Mouse (Mus musculus) forebrain, embryonic 11.5 days (tissue): ENCODE measurements around the gene Krt73. TPM values are rescaled to one million over a fixed set of nuclear protein-coding genes. Genes with fewer than 3 reads are reported as not detected.
A peak's percentile ranks its signal among the peaks of the same experiment; 100 is the strongest.

Source experiments
- ATAC-seq: fragments of 200-750 bp; cut with Nextera tagmentation; replicated peaks from 2 replicates; pipeline ENCODE4 v1.8.0; 2017; ENCODE audit warnings: moderate TSS enrichment; ENCODE audit not compliant: low FRiP score
- DNase-seq: peaks from one replicate; pipeline ENCODE4 v3.0.0-alpha.2; 2017; ENCODE audit warnings: low spot score
- H3K27ac ChIP-seq: fragments of 300-500 bp; sonication (generic); 2 replicates; pipeline ENCODE4 v1.5.1; 2014; ENCODE audit warnings: low read depth, low read length
- H3K27me3 ChIP-seq: fragments of 300-500 bp; sonication (generic); 2 replicates; pipeline ENCODE4 v1.6.1; 2014; ENCODE audit warnings: mild to moderate bottlenecking, low read length, mixed read lengths; ENCODE audit not compliant: control insufficient read depth, insufficient read depth
- H3K36me3 ChIP-seq: fragments of 300-500 bp; sonication (generic); 2 replicates; pipeline ENCODE4 v1.6.1; 2014; ENCODE audit warnings: mild to moderate bottlenecking, low read length, moderate library complexity, mixed read lengths; ENCODE audit not compliant: control insufficient read depth, insufficient read depth
- H3K4me1 ChIP-seq: fragments of 300-500 bp; sonication (generic); replicated peaks from 2 replicates; pipeline ENCODE4 v1.6.1; 2014; ENCODE audit warnings: low read length, mixed read lengths; ENCODE audit not compliant: control insufficient read depth, insufficient read depth
- H3K4me2 ChIP-seq: fragments of 300-500 bp; sonication (generic); 2 replicates; pipeline ENCODE4 v1.6.1; 2014; ENCODE audit warnings: low read depth, mild to moderate bottlenecking, low read length, moderate library complexity, mixed read lengths; ENCODE audit not compliant: severe bottlenecking
- H3K4me3 ChIP-seq: fragments of 300-500 bp; sonication (generic); 2 replicates; pipeline ENCODE4 v1.5.1; 2014; ENCODE audit warnings: low read depth, low read length
- H3K9ac ChIP-seq: fragments of 300-500 bp; sonication (generic); 2 replicates; pipeline ENCODE4 v1.6.1; 2014; ENCODE audit warnings: low read length
- H3K9me3 ChIP-seq: fragments of 300-500 bp; sonication (generic); 2 replicates; pipeline ENCODE4 v1.6.1; 2016; ENCODE audit warnings: low read length, mixed read lengths; ENCODE audit not compliant: control insufficient read depth
- WGBS: fragments of 180-500 bp; shearing (Covaris S2); extraction: QIAGEN DNeasy Blood & Tissue Kit; methylation state at CpG from one replicate; pipeline ENCODE4 v1.1.7; 2014; 5-methylcytosine and 5-hydroxymethylcytosine counted together
- polyA plus RNA-seq: library from polyadenylated mRNA; unstranded; fragments of >200 nt; fragmentation: Nextera tagmentation; extraction: Ambion mirVana; gene quantifications from 2 replicates; pipeline ENCODE4 v1.2.1, GENCODE M21; 2014

Gene Krt73
- 0.12 TPM in 1 of 2 replicates, not detected in the other for polyA plus RNA-seq

DNA sequence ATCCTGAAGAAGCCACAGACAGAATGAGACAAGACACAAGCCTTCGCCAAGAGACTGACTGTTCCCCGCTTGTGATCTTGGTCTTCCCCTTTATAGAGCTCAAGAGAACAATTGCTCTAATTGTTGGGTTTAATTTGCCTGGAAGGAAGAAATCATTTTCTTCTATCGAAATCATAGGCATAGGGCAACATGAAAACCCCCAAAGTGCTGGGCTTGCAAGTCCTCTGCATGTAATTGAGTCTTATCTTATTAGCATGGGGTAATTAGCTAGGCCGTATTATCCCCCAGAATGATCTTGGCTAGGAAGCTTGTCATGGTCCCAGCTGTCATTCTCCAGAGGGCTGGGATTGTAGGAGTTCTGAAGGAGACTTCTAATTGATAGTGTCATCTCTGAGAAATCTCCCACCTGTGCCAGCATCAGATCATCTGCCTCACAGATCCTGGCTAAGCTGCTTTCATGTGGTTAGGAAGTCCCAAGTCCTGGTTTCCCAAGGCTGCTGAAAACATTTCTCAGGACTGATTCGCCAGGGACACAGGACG lies at the start of gene Krt73:
Krt73 (minus strand) TSS at position 51 of the 540 bp plus-strand sequence.
- 80% methylated on average over 6 of the region's 6 CpGs for WGBS
- no peak within 1 kb of the TSS for H3K4me2 ChIP-seq
- H3K27me3 ChIP-seq: no peaks in the 10 kb centered on the region
- no peak within 1 kb of the TSS for H3K4me3 ChIP-seq
- DNase-seq (no peak), ATAC-seq (no peak)
- no peak within 1 kb of the TSS for H3K9ac ChIP-seq
- H3K4me1 ChIP-seq: no peaks in the 10 kb centered on the region
- H3K36me3 ChIP-seq: no peaks in the 10 kb centered on the region
- H3K27ac ChIP-seq: no peak within 1 kb of the TSS
- H3K9me3 ChIP-seq: no peaks in the 10 kb centered on the region

DNA sequence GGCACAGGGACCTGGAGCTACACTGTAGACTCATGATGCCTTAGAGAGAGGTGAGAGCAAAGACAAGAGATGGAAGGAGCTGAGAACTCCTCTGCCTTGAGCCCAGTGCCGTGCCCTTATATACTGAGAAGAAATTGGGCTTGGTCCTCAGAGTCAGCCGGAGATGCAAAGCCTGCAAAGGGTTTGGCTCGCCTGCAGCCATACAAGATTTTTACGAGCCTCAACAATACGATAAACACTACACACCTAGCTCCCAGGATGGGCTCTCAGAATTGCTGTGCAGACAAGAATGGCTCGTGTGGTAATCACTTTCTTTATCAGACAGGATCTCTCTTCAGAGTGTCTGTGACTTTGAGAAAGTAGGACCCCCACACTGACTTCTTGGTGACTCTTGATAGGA lies 48.5 kb upstream of the Krt73 start, which contains the start of gene Krt1:
Krt1 (minus strand) TSS at position 101 of the 400 bp plus-strand sequence.
- peaks cover 3% of the 10 kb centered on the region; the same call in 1 of the 2 replicates for H3K4me1 ChIP-seq
- ATAC-seq (no peak), DNase-seq (no peak)
- H3K36me3 ChIP-seq: no peaks in the 10 kb centered on the region
- no peak within 1 kb of the TSS for H3K4me3 ChIP-seq
- 84% methylated on average over 6 of the region's 6 CpGs for WGBS
- no peak within 1 kb of the TSS for H3K27ac ChIP-seq
- H3K4me2 ChIP-seq: no peak within 1 kb of the TSS
- H3K27me3 ChIP-seq: no peaks in the 10 kb centered on the region
- no peak within 1 kb of the TSS for H3K9ac ChIP-seq
- H3K9me3 ChIP-seq: no peaks in the 10 kb centered on the region

DNA sequence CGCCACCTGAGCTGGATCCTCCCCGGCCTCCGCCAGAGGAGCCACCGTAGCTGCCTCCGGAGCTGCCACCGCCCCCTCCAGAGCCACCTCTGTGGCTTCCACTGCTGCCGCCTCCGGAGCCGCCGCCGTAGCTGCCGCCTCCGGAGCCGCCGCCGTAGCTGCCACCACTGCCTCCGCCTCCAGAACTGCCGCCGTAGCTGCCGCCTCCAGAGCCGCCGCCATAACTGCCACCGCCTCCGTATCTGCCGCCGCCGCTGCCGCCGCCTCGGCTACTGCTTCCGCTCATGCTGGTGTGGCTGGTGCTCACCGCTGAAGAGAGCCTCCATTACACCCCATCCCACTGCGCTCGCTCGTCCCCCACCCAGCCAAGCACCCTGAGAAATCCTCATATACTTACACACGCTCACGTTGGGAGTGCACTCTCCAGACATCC lies 43.8 kb upstream of the Krt73 start:
- ATAC-seq (peak; percentile 80), DNase-seq (peak; percentile 79)
- Histone ChIP-seq H3K4me2 (peak overlapping the region; percentile 68), H3K4me3 (peak overlapping the region; percentile 52), H3K9me3 (no peaks in the 10 kb centered on the region), H3K9ac (peak overlapping the region; percentile 77), H3K36me3 (no peaks in the 10 kb centered on the region), H3K27ac (no peak overlapping the region), H3K4me1 (no peaks in the 10 kb centered on the region; the same call in 1 of the 2 replicates), H3K27me3 (no peaks in the 10 kb centered on the region)
- WGBS: under 1% methylated on average over 36 of the region's 37 CpGs

DNA sequence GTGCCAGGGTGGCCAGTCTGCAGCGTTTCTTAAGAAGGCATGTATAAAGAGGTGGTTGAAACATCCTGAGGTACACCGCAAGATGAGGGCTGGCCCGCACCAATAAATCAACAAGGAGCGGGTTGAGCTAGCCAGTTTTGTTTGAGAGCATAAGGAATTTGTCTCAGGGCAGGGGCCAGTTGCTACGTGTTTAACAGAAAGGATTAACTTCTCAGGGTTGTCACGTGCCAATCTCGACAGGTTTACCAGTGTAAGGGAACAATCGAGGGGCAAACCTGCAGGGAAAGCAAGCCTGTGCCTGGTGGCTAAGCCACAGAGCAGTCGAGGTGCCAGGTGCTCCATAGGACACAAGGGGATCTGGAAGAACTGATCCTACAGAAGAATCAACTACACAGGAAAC lies 41.0 kb upstream of the Krt73 start:
- Histone ChIP-seq H3K4me2 (no peak overlapping the region), H3K9me3 (no peaks in the 10 kb centered on the region), H3K4me3 (no peak overlapping the region), H3K27me3 (no peaks in the 10 kb centered on the region), H3K9ac (no peak overlapping the region), H3K27ac (no peak overlapping the region), H3K36me3 (no peaks in the 10 kb centered on the region), H3K4me1 (no peaks in the 10 kb centered on the region; the same call in 1 of the 2 replicates)
- DNase-seq: no peak
- 62% methylated on average over 9 of the region's 9 CpGs for WGBS
- ATAC-seq: no peak

DNA sequence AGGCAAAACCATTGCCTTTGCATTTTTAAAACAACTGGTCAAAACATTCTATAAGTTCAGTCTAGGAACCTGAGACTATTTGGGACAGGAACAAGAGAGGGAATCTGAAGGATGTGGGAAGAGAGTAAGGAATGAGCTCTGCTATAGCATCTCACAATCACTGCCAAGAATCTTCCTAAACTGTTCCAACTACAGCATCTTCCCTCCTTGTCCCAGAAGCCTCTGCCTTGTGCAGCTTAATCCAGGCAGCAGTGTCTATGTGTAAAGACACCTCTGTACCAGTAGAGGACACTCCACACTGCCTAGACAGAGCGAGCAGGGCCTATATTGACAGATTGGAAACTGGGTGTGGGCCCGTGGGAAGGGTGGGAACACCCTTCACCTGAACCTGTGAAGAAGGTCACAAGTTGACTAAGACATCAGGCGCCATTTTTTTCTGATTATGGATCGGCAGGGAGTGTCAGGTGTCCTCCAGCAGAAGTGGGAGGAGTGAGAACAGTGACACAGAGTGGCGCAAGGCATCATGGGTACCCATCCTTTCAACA lies 32.7 kb upstream of the Krt73 start:
- DNase-seq (no peak), ATAC-seq (no peak)
- no peaks in the 10 kb centered on the region for H3K4me1 ChIP-seq
- WGBS: 67% methylated on average over 5 of the region's 5 CpGs
- no peak overlapping the region for H3K9ac ChIP-seq
- no peak overlapping the region for H3K4me3 ChIP-seq
- H3K27ac ChIP-seq: no peak overlapping the region
- H3K9me3 ChIP-seq: no peaks in the 10 kb centered on the region
- H3K36me3 ChIP-seq: no peaks in the 10 kb centered on the region
- no peak overlapping the region for H3K4me2 ChIP-seq
- no peaks in the 10 kb centered on the region for H3K27me3 ChIP-seq

DNA sequence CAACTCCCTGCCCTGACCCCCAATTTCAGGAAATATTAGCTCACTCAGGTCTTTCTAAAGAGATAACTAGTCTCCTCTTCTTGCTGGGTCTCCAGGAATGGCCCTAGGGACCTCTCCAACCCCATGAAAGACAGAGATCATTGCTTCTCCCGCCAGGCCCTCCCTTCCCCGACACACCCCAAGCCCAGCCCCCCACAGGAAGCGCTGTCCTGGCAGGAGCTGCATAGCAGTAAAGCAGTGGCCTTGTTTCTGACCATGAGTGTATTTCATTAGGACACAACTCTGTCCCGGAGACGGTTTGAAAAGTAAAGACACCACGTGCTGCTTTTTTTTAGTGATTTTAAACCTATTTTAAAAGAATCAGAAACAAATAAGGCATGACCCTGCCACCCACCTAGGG lies 31.0 kb upstream of the Krt73 start:
- H3K27ac ChIP-seq: no peak overlapping the region
- H3K9me3 ChIP-seq: no peaks in the 10 kb centered on the region
- no peaks in the 10 kb centered on the region for H3K36me3 ChIP-seq
- ATAC-seq (no peak), DNase-seq (no peak)
- no peak overlapping the region for H3K4me3 ChIP-seq
- no peaks in the 10 kb centered on the region for H3K4me1 ChIP-seq
- H3K9ac ChIP-seq: no peak overlapping the region
- no peak overlapping the region for H3K4me2 ChIP-seq
- no peaks in the 10 kb centered on the region for H3K27me3 ChIP-seq
- WGBS: 52% methylated on average over 6 of the region's 6 CpGs

DNA sequence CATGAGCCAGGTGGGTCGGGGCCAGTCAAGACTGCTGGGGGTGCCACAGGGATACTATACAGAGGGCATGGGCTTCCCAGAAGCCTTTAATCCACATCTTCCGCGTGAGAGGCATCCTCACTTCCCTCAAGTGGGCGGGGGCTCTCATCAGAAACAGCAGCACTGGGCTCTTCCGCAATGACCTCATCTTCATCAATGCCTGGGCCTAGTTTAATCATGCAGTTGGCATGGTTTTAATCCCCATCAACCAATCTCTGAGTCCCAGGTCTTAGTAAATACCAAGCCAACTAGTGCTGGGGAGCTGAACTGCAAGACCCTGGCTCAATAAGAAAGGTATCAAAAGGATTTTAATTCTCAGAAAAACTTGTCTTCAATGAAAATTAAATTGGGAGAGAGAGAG lies 27.3 kb upstream of the Krt73 start:
- H3K9ac ChIP-seq: no peak overlapping the region
- 64% methylated on average over 5 of the region's 5 CpGs for WGBS
- no peak overlapping the region for H3K4me3 ChIP-seq
- no peaks in the 10 kb centered on the region for H3K4me1 ChIP-seq
- ATAC-seq (no peak), DNase-seq (no peak)
- H3K4me2 ChIP-seq: no peak overlapping the region
- no peaks in the 10 kb centered on the region for H3K27me3 ChIP-seq
- no peak overlapping the region for H3K27ac ChIP-seq
- H3K36me3 ChIP-seq: no peaks in the 10 kb centered on the region
- H3K9me3 ChIP-seq: no peaks in the 10 kb centered on the region

DNA sequence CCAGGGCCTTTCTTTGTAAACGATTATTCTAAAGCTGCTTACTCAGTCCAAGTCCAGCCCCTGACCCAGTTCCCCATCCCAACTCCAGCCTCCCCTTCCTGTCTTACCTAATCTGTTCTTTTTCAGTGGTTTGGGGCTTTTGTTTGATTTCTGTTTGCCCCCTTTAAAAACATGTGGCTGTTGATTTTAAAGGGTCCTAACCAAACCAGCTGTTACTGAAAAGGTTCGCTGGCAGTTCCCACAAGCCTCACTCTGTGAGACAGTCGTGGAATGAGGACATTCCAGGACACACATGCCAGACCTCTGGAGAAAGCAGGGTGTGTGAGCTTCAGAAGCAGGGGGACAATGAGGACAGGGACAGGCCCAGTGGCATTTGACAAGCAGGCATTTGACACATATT lies 19.6 kb upstream of the Krt73 start:
- Histone ChIP-seq H3K4me1 (no peaks in the 10 kb centered on the region), H3K9ac (no peak overlapping the region), H3K9me3 (no peaks in the 10 kb centered on the region), H3K36me3 (no peaks in the 10 kb centered on the region), H3K27me3 (no peaks in the 10 kb centered on the region), H3K27ac (no peak overlapping the region), H3K4me3 (no peak overlapping the region), H3K4me2 (no peak overlapping the region)
- 25% methylated on average over 3 of the region's 3 CpGs for WGBS
- no peak for ATAC-seq
- DNase-seq: no peak

DNA sequence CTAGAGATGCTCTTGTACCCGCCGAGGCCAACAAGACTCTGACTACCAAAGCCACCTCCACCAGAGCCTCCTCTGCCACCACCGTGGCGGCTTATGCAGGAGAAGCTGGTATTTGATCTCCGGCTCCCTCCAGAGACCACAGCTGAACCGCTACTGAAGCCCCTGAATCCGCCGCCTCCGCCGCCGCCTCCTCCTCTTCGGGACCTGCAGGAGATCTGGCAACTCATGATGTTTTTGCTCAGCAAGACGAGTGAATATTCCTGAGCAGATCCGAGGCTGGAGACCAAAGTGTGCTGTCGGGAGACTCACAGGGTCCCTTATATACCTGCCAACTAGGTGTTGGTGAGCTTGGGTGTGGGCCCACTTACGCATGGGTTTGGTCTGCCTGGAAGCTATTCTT lies 15.7 kb upstream of the Krt73 start, which contains the start of gene Krt2:
Krt2 (minus strand) TSS at position 295 of the 400 bp plus-strand sequence.
- whole genome bisulfite sequencing: 88% methylated on average over 16 of the region's 16 CpGs
- H3K4me3 ChIP-seq: no peak within 1 kb of the TSS
- H3K4me1 ChIP-seq: no peaks in the 10 kb centered on the region
- no peak within 1 kb of the TSS for H3K4me2 ChIP-seq
- ATAC-seq: no peak
- H3K9ac ChIP-seq: no peak within 1 kb of the TSS
- H3K27me3 ChIP-seq: no peaks in the 10 kb centered on the region
- H3K9me3 ChIP-seq: no peaks in the 10 kb centered on the region
- DNase-seq: no peak
- no peak within 1 kb of the TSS for H3K27ac ChIP-seq
- H3K36me3 ChIP-seq: no peaks in the 10 kb centered on the region
